Comparison of ENCODE assay signal across 8 mouse cellular contexts in genomic region chr12:3236163-3236641, GRCm38 (mm10).
A peak's percentile ranks its signal among the peaks of the same experiment; 100 is the strongest.
DNase-seq lines count a peak whose midpoint lies in the region; ATAC-seq lines count a peak whose summit lies in the region.

No protein-coding gene starts in this region.

- peak overlapping the region; percentile 84 for H3K27ac ChIP-seq in heart, embryonic 16.5 days (ENCODE audit: low read length)

- 78% methylated on average over 14 of the region's 14 CpGs for WGBS in heart, embryonic 16.5 days

- peak overlapping the region; percentile 76 for H3K9ac ChIP-seq in heart, embryonic 16.5 days (ENCODE audit: low read length)

- H3K4me3 ChIP-seq in megakaryocyte, embryonic 14.5 days (replicated peaks): peak overlapping the region; percentile 92
- H3K4me3 ChIP-seq in heart, embryonic 16.5 days (ENCODE audit: low read length): peak overlapping the region; percentile 75

- peaks cover 46% of the 10 kb centered on the region for H3K36me3 ChIP-seq in megakaryocyte, embryonic 14.5 days (replicated peaks; ENCODE audit: low read length)
- peaks cover 38% of the 10 kb centered on the region for H3K36me3 ChIP-seq in heart, embryonic 16.5 days (ENCODE audit: control insufficient read depth, insufficient read depth)

- no peak for ATAC-seq in megakaryocyte, adult 5-6 weeks (ENCODE audit: poor library complexity, severe bottlenecking)
- ATAC-seq in heart, embryonic 16.5 days (replicated peaks; ENCODE audit: extremely low read depth, insufficient read depth, low FRiP score): no peak

- H3K27me3 ChIP-seq in megakaryocyte, embryonic 14.5 days (replicated peaks): peaks cover 3% of the 10 kb centered on the region
- H3K27me3 ChIP-seq in heart, embryonic 16.5 days (ENCODE audit: control insufficient read depth, insufficient read depth, low read length): no peaks in the 10 kb centered on the region

- peaks cover 35% of the 10 kb centered on the region for H3K9me3 ChIP-seq in megakaryocyte, embryonic 14.5 days
- peaks cover 8% of the 10 kb centered on the region for H3K9me3 ChIP-seq in heart, embryonic 16.5 days (replicated peaks; ENCODE audit: control insufficient read depth, low read length)

- peaks cover 54% of the 10 kb centered on the region for H3K4me1 ChIP-seq in megakaryocyte, embryonic 14.5 days
- peaks cover 5% of the 10 kb centered on the region; the same call in 1 of the 2 replicates for H3K4me1 ChIP-seq in heart, embryonic 16.5 days (ENCODE audit: control insufficient read depth, insufficient read depth, low read length)

- H3K4me2 ChIP-seq in heart, embryonic 16.5 days (ENCODE audit: low read depth, low read length): peak overlapping the region; percentile 76

- peak; percentile 49 to 62 for DNase-seq in adrenal gland, adult (ENCODE audit: inconsistent age in 2 of 2, low spot score in 1 of 2)
- DNase-seq in adrenal gland, postnatal 25 days: no peak
- DNase-seq in lung, postnatal 10 days: peak; percentile 26
- peak; percentile 47 for DNase-seq in thymus, postnatal 14 days
- DNase-seq in gastrocnemius, postnatal 4 days (ENCODE audit: low spot score in 2 of 2): no peak

Comparison
In these comparisons a context has a peak if more than half of its experiments do, and no peak if none do; other contexts are left out.
1. DNase-seq: peak in adrenal gland, adult (2 of 2), lung, postnatal 10 days (single experiment) and thymus, postnatal 14 days (single experiment); none in adrenal gland, postnatal 25 days (single experiment) and gastrocnemius, postnatal 4 days (0 of 2).